Mouse (Mus musculus) heart, embryonic 14.5 days (tissue): Measurements from ENCODE around the gene Tbx1. TPM values are rescaled to one million over a fixed set of nuclear protein-coding genes. Genes with fewer than 3 reads are reported as not detected.
"Not testable (repeated sequence)": the region's sequence is repeated elsewhere in the genome, so short reads cannot be mapped to it uniquely, and the experiment has no call there.

Experiments
- ATAC-seq: fragments of 200-750 bp; cut with Nextera tagmentation; 2 replicates; pipeline ENCODE4 v1.8.0; 2017; ENCODE audit warnings: low read depth, moderate TSS enrichment; ENCODE audit not compliant: insufficient number of reproducible peaks, insufficient read depth, low FRiP score
- H3K27ac ChIP-seq, 2 experiments: fragments of 200-500 bp in 1 of 2; fragments of 300-500 bp in 1 of 2; sonication (generic) in 1 of 2; replicated peaks in 1 of 2; 2 replicates each; pipeline ENCODE4 v1.5.1; 2012 to 2014; ENCODE audit warnings: low read depth in 2 of 2, low read length in 2 of 2, control low read depth in 1 of 2, mild to moderate bottlenecking in 1 of 2, mixed read lengths in 1 of 2; ENCODE audit not compliant: control insufficient read depth in 1 of 2, insufficient read depth in 1 of 2
- H3K27me3 ChIP-seq: fragments of 300-500 bp; sonication (generic); 2 replicates; pipeline ENCODE4 v1.6.1; 2014; ENCODE audit warnings: mild to moderate bottlenecking, low read length, control low read depth; ENCODE audit not compliant: control insufficient read depth, insufficient read depth
- H3K36me3 ChIP-seq: fragments of 300-500 bp; sonication (generic); 2 replicates; pipeline ENCODE4 v1.6.1; 2014; ENCODE audit warnings: mild to moderate bottlenecking, control low read depth, low read length, mixed read lengths; ENCODE audit not compliant: control insufficient read depth, insufficient read depth
- H3K4me1 ChIP-seq, 2 experiments: fragments of 200-500 bp in 1 of 2; fragments of 300-500 bp in 1 of 2; sonication (generic) in 1 of 2; 2 replicates each; pipeline ENCODE4 v1.6.1; 2012 to 2014; ENCODE audit warnings: low read length in 2 of 2, control low read depth in 1 of 2, mixed read lengths in 1 of 2; ENCODE audit not compliant: control insufficient read depth in 2 of 2, insufficient read depth in 2 of 2
- H3K4me2 ChIP-seq: fragments of 300-500 bp; sonication (generic); 2 replicates; pipeline ENCODE4 v1.6.1; 2014; ENCODE audit warnings: mild to moderate bottlenecking, low read length
- H3K4me3 ChIP-seq, 2 experiments: fragments of 200-500 bp in 1 of 2; fragments of 300-500 bp in 1 of 2; sonication (generic) in 1 of 2; 2 replicates each; pipeline ENCODE4 v1.5.1; 2012 to 2014; ENCODE audit warnings: low read length in 2 of 2, mild to moderate bottlenecking in 2 of 2, control low read depth in 1 of 2, low read depth in 1 of 2, moderate library complexity in 1 of 2; ENCODE audit not compliant: control insufficient read depth in 1 of 2, insufficient read depth in 1 of 2
- H3K9ac ChIP-seq: fragments of 300-500 bp; sonication (generic); 2 replicates; pipeline ENCODE4 v1.6.1; 2014; ENCODE audit warnings: mild to moderate bottlenecking, low read length
- H3K9me3 ChIP-seq: fragments of 300-500 bp; sonication (generic); 2 replicates; pipeline ENCODE4 v1.6.1; 2016; ENCODE audit warnings: low read length, control low read depth; ENCODE audit not compliant: control insufficient read depth
- WGBS: fragments of 180-500 bp; shearing (Covaris S2); extraction: QIAGEN DNeasy Blood & Tissue Kit; methylation state at CpG from one replicate; pipeline ENCODE4 v1.1.7; 2014; 5-methylcytosine and 5-hydroxymethylcytosine counted together
- polyA plus RNA-seq: library from polyadenylated mRNA; unstranded; fragments of >200 nt; fragmentation: Nextera tagmentation; extraction: Ambion mirVana; gene quantifications from 2 replicates; pipeline ENCODE4 v1.2.1, GENCODE M21; 2014

Tbx1 gene
- polyA plus RNA-seq, 1 experiment from 2014 or later: 0.80 TPM

- Histone ChIP-seq H3K27me3 (peaks cover 6% of the 10 kb centered on the region; the same call in 1 of the 2 replicates), H3K4me2 (no peak overlapping the region), H3K9me3 (no peaks in the 10 kb centered on the region), H3K36me3 (no peaks in the 10 kb centered on the region), H3K9ac (no peak overlapping the region), H3K4me1 (peaks cover 10 to 12% of the 10 kb centered on the region in 2 experiments), H3K4me3 (no peak overlapping the region), H3K27ac (no peak overlapping the region)
- WGBS: 33% methylated on average over 8 of the region's 8 CpGs
- ATAC-seq: peak; percentile 61; the same call in 1 of the 2 replicates
Observed at GRCm38 (mm10) chr16:18543151-18543829, 47.2 kb downstream of the Tbx1 start.

- peaks cover 10 to 12% of the 10 kb centered on the region in 2 experiments for H3K4me1 ChIP-seq
- WGBS: 42% methylated on average over 6 of the region's 6 CpGs
- H3K36me3 ChIP-seq: no peaks in the 10 kb centered on the region
- H3K9ac ChIP-seq: no peak overlapping the region
- H3K4me2 ChIP-seq: no peak overlapping the region
- no peak overlapping the region for H3K4me3 ChIP-seq
- 0 out of 2 replicates have a peak, but pooled peaks have one; percentile 7 for ATAC-seq
- no peak overlapping the region for H3K27ac ChIP-seq
- H3K27me3 ChIP-seq: peaks cover 4% of the 10 kb centered on the region; the same call in 1 of the 2 replicates
- no peaks in the 10 kb centered on the region for H3K9me3 ChIP-seq
Observed at GRCm38 (mm10) chr16:18539281-18539680, 51.2 kb downstream of the Tbx1 start.

GRCm38 (mm10) chr16:18537407-18537990 is 53.0 kb downstream of the Tbx1 start:
- peaks cover 0 to 3% of the 10 kb centered on the region in 2 experiments; a peak in 2 of 4 replicates for H3K4me1 ChIP-seq
- no peak overlapping the region for H3K27ac ChIP-seq
- H3K4me3 ChIP-seq: no peak overlapping the region
- 87% methylated on average over 3 of the region's 3 CpGs for WGBS
- H3K9ac ChIP-seq: no peak overlapping the region
- no peaks in the 10 kb centered on the region for H3K9me3 ChIP-seq
- ATAC-seq: no peak
- H3K4me2 ChIP-seq: no peak overlapping the region
- peaks cover 4% of the 10 kb centered on the region; the same call in 1 of the 2 replicates for H3K27me3 ChIP-seq
- no peaks in the 10 kb centered on the region for H3K36me3 ChIP-seq

GRCm38 (mm10) chr16:18533061-18533460 is 57.4 kb downstream of the Tbx1 start:
- not testable (repeated sequence) for H3K27me3 ChIP-seq
- ATAC-seq: peak; percentile 100

More at GRCm38 (mm10) chr16:18533061-18533460, 57.4 kb downstream of the Tbx1 start:
- not testable (repeated sequence) for H3K4me3 ChIP-seq, H3K27ac ChIP-seq, H3K9me3 ChIP-seq, H3K36me3 ChIP-seq, H3K4me1 ChIP-seq, H3K4me2 ChIP-seq, H3K9ac ChIP-seq
- WGBS: 95% methylated on average over 7 of the region's 7 CpGs

Other genes with a start within 250 kb of the Tbx1 start
- gene Tango2, start 242.6 kb downstream of the Tbx1 start, polyA plus RNA-seq: 65.0 and 67.9 TPM in 2 replicates
- 31.8 and 32.3 TPM in 2 replicates for gene Arvcf, start 242.5 kb downstream of the Tbx1 start, polyA plus RNA-seq
- 34.0 and 34.7 TPM in 2 replicates for gene Txnrd2, start 164.3 kb downstream of the Tbx1 start, polyA plus RNA-seq
- 110 and 112 TPM in 2 replicates for gene Comt, start 163.8 kb downstream of the Tbx1 start, polyA plus RNA-seq
- 9.3 and 9.7 TPM in 2 replicates for gene Gnb1l, start 92.0 kb downstream of the Tbx1 start, polyA plus RNA-seq
- gene Rtl10, start 91.8 kb downstream of the Tbx1 start, polyA plus RNA-seq: 1.3 and 1.5 TPM in 2 replicates
- 3.4 and 4.5 TPM in 2 replicates for gene Gp1bb, start 31.7 kb upstream of the Tbx1 start, polyA plus RNA-seq
- 0.97 and 1.1 TPM in 2 replicates for gene Gm49601, start 35.8 kb upstream of the Tbx1 start, polyA plus RNA-seq
- 5.8 and 7.3 TPM in 2 replicates for gene Sept5, start 39.3 kb upstream of the Tbx1 start, polyA plus RNA-seq
- 19.5 and 22.7 TPM in 2 replicates for gene Cldn5, start 186.2 kb upstream of the Tbx1 start, polyA plus RNA-seq
- 65.8 and 70.3 TPM in 2 replicates for gene Ufd1, start 221.1 kb upstream of the Tbx1 start, polyA plus RNA-seq
- gene Cdc45, start 221.3 kb upstream of the Tbx1 start, polyA plus RNA-seq: 34.1 and 35.7 TPM in 2 replicates
- 37.3 and 40.5 TPM in 2 replicates for gene 2510002D24Rik, start 245.9 kb upstream of the Tbx1 start, polyA plus RNA-seq
- not detected in 2 replicates for gene Gm28539, start 245.9 kb upstream of the Tbx1 start, polyA plus RNA-seq